Mouse (Mus musculus) heart, embryonic 13.5 days (tissue): ENCODE measurements around the gene Ccdc6. TPM values are rescaled to one million over a fixed set of nuclear protein-coding genes. Genes with fewer than 3 reads are reported as not detected.
"Not testable (repeated sequence)": the region's sequence is repeated elsewhere in the genome, so short reads cannot be mapped to it uniquely, and the experiment has no call there.

Experiments
- ATAC-seq: fragments of 200-750 bp; cut with Nextera tagmentation; 2 replicates; pipeline ENCODE4 v1.8.0; 2017; ENCODE audit warnings: moderate TSS enrichment; ENCODE audit not compliant: insufficient number of reproducible peaks, low FRiP score, low TSS enrichment; ENCODE audit errors: extremely low read depth
- H3K27ac ChIP-seq: fragments of 300-500 bp; sonication (generic); replicated peaks from 2 replicates; pipeline ENCODE4 v1.5.1; 2015; ENCODE audit warnings: moderate library complexity, mild to moderate bottlenecking, inconsistent platforms
- H3K27me3 ChIP-seq: fragments of 300-500 bp; sonication (generic); replicated peaks from 2 replicates; pipeline ENCODE4 v1.6.1; 2015; ENCODE audit warnings: mild to moderate bottlenecking, inconsistent platforms
- H3K36me3 ChIP-seq: fragments of 300-500 bp; sonication (generic); 2 replicates; pipeline ENCODE4 v1.6.1; 2015; ENCODE audit warnings: mild to moderate bottlenecking, inconsistent platforms
- H3K4me1 ChIP-seq: fragments of 300-500 bp; sonication (generic); 2 replicates; pipeline ENCODE4 v1.6.1; 2015; ENCODE audit warnings: inconsistent platforms
- H3K4me2 ChIP-seq: fragments of 300-500 bp; sonication (generic); 2 replicates; pipeline ENCODE4 v1.6.1; 2015; ENCODE audit warnings: inconsistent platforms, mild to moderate bottlenecking, moderate library complexity
- H3K4me3 ChIP-seq: fragments of 300-500 bp; sonication (generic); 2 replicates; pipeline ENCODE4 v1.5.1; 2015; ENCODE audit warnings: moderate library complexity, mild to moderate bottlenecking, inconsistent platforms
- H3K9ac ChIP-seq: fragments of 300-500 bp; sonication (generic); 2 replicates; pipeline ENCODE4 v1.6.1; 2015; ENCODE audit warnings: inconsistent platforms, mild to moderate bottlenecking, moderate library complexity
- H3K9me3 ChIP-seq: fragments of 300-500 bp; sonication (generic); 2 replicates; pipeline ENCODE4 v1.6.1; 2016; ENCODE audit warnings: inconsistent platforms
- WGBS: fragments of 180-500 bp; shearing (Covaris S2); methylation state at CpG from one replicate; pipeline ENCODE4 v1.1.7; 2015; ENCODE audit warnings: mixed read lengths; 5-methylcytosine and 5-hydroxymethylcytosine counted together
- polyA plus RNA-seq: library from polyadenylated mRNA; unstranded; fragments of >200 nt; fragmentation: Nextera tagmentation; extraction: Ambion mirVana; gene quantifications from 2 replicates; pipeline ENCODE4 v1.2.1, GENCODE M21; 2015

Ccdc6 gene
- polyA plus RNA-seq, 1 experiment from 2014 or later, result 12.5 TPM

DNA sequence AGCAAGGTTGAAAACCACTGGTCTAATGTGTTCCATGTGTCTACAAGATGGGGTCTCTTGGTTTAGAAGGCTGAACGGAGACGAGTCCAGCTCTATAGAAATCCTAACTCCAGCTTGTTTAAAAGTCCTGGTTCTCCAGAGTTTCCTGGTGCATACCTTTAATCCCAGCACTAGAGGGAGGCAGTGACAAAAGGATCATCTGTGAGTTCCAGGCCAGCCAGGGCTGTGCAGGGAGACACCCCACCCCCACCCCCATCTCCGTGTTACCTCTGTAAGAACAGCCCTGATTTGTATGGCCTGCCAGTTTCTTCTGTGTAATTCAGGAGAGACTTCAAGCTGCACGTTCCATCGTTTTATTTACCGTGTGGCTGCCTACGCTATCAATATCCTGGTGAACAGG lies 98.9 kb downstream of the Ccdc6 start:
- H3K4me3 ChIP-seq, result no peak overlapping the region
- H3K9me3 ChIP-seq, result no peaks in the 10 kb centered on the region
- no peaks in the 10 kb centered on the region for H3K27me3 ChIP-seq
- no peak for ATAC-seq
- WGBS, result 58% methylated on average over 7 of the region's 7 CpGs
- H3K36me3 ChIP-seq, result peaks cover 38% of the 10 kb centered on the region
- no peak overlapping the region for H3K4me2 ChIP-seq
- H3K27ac ChIP-seq, result no peak overlapping the region
- peaks cover 11% of the 10 kb centered on the region for H3K4me1 ChIP-seq
- no peak overlapping the region for H3K9ac ChIP-seq

DNA sequence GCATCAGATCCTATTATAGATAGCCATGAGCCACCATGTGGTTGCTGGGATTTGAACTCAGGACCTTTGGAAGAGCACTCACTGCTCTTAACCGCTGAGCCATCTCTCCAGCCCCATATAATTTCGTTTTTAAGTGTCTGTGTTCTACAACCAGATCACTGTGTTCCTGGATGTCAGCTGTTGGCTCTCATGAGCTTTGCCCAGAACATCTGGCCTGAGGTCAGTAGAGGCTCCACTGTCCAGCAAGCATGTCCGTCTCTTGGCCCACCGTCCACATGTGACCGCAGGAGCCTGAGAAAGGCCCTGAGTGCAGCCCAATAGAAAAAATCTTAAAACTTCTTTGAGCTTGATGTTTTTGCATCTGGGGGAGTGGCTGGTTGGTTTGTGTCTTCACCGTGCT lies 99.7 kb downstream of the Ccdc6 start:
- no peak for ATAC-seq
- no peak overlapping the region for H3K9ac ChIP-seq
- H3K4me3 ChIP-seq, result no peak overlapping the region
- H3K4me1 ChIP-seq, result peaks cover 11% of the 10 kb centered on the region
- H3K36me3 ChIP-seq, result peaks cover 29% of the 10 kb centered on the region
- H3K4me2 ChIP-seq, result no peak overlapping the region
- 85% methylated on average over 6 of the region's 6 CpGs for WGBS
- peaks cover 3% of the 10 kb centered on the region; the same call in 1 of the 2 replicates for H3K9me3 ChIP-seq
- H3K27me3 ChIP-seq, result no peaks in the 10 kb centered on the region
- no peak overlapping the region for H3K27ac ChIP-seq

GRCm38 (mm10) chr10:70197601-70198000 lies 100.7 kb downstream of the Ccdc6 start:
- ATAC-seq, result no peak
- Histone ChIP-seq H3K9ac (no peak overlapping the region), H3K4me2 (no peak overlapping the region), H3K4me1 (peaks cover 11% of the 10 kb centered on the region), H3K27me3 (no peaks in the 10 kb centered on the region), H3K9me3 (peaks cover 6% of the 10 kb centered on the region; the same call in 1 of the 2 replicates), H3K27ac (no peak overlapping the region), H3K4me3 (no peak overlapping the region), H3K36me3 (peaks cover 20% of the 10 kb centered on the region)
- WGBS, result 84% methylated on average over 2 of the region's 2 CpGs

DNA sequence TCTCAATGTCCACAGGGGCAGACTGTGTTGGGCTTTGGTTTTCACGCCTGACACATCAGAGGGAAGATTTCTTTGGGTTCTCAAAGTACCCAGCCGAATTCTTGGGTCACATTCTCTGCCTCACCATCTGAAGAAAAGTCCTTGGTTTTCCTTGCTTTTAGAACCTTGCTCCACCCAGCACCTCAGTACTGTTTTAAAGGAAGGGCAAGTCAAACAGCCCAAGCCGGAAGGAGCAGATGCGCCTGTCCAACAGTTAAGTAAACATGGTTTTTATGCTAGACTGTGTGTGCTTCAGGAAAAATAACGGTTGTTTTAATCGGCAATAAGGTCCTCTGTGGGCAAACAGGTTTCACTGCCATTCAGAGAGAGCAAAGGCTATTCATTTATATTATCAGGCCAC lies 101.1 kb downstream of the Ccdc6 start:
- no peak overlapping the region for H3K9ac ChIP-seq
- H3K9me3 ChIP-seq, result peaks cover 6% of the 10 kb centered on the region; the same call in 1 of the 2 replicates
- H3K4me1 ChIP-seq, result peaks cover 11% of the 10 kb centered on the region
- no peak for ATAC-seq
- no peak overlapping the region for H3K4me3 ChIP-seq
- no peaks in the 10 kb centered on the region for H3K27me3 ChIP-seq
- 68% methylated on average over 6 of the region's 6 CpGs for WGBS
- no peak overlapping the region for H3K4me2 ChIP-seq
- H3K27ac ChIP-seq, result no peak overlapping the region
- H3K36me3 ChIP-seq, result peaks cover 15% of the 10 kb centered on the region

- Histone ChIP-seq H3K36me3 (peaks cover 5% of the 10 kb centered on the region), H3K9ac (no peak overlapping the region), H3K27ac (no peak overlapping the region), H3K4me1 (peaks cover 11% of the 10 kb centered on the region), H3K4me3 (no peak overlapping the region), H3K27me3 (no peaks in the 10 kb centered on the region), H3K4me2 (no peak overlapping the region), H3K9me3 (peaks cover 6% of the 10 kb centered on the region; the same call in 1 of the 2 replicates)
- WGBS, result 88% methylated on average over 7 of the region's 7 CpGs
- ATAC-seq, result no peak
Measured at GRCm38 (mm10) chr10:70198951-70199463, 102.1 kb downstream of the Ccdc6 start.

GRCm38 (mm10) chr10:70199466-70200210 lies 102.7 kb downstream of the Ccdc6 start:
- Histone ChIP-seq H3K9me3 (peaks cover 6% of the 10 kb centered on the region; the same call in 1 of the 2 replicates), H3K27me3 (no peaks in the 10 kb centered on the region), H3K9ac (no peak overlapping the region), H3K36me3 (no peaks in the 10 kb centered on the region), H3K4me3 (no peak overlapping the region), H3K27ac (no peak overlapping the region), H3K4me2 (no peak overlapping the region), H3K4me1 (peaks cover 16% of the 10 kb centered on the region)
- no peak for ATAC-seq
- WGBS, result 81% methylated on average over 6 of the region's 6 CpGs

GRCm38 (mm10) chr10:70200889-70201500 lies 104.1 kb downstream of the Ccdc6 start:
- no peak overlapping the region for H3K9ac ChIP-seq
- 69% methylated on average over 12 of the region's 12 CpGs for WGBS
- ATAC-seq, result no peak
- H3K4me1 ChIP-seq, result peaks cover 9% of the 10 kb centered on the region; the same call in 1 of the 2 replicates
- H3K27me3 ChIP-seq, result no peaks in the 10 kb centered on the region
- no peak overlapping the region for H3K4me2 ChIP-seq
- H3K9me3 ChIP-seq, result peaks cover 6% of the 10 kb centered on the region; the same call in 1 of the 2 replicates
- H3K4me3 ChIP-seq, result no peak overlapping the region
- no peak overlapping the region for H3K27ac ChIP-seq
- no peaks in the 10 kb centered on the region for H3K36me3 ChIP-seq

DNA sequence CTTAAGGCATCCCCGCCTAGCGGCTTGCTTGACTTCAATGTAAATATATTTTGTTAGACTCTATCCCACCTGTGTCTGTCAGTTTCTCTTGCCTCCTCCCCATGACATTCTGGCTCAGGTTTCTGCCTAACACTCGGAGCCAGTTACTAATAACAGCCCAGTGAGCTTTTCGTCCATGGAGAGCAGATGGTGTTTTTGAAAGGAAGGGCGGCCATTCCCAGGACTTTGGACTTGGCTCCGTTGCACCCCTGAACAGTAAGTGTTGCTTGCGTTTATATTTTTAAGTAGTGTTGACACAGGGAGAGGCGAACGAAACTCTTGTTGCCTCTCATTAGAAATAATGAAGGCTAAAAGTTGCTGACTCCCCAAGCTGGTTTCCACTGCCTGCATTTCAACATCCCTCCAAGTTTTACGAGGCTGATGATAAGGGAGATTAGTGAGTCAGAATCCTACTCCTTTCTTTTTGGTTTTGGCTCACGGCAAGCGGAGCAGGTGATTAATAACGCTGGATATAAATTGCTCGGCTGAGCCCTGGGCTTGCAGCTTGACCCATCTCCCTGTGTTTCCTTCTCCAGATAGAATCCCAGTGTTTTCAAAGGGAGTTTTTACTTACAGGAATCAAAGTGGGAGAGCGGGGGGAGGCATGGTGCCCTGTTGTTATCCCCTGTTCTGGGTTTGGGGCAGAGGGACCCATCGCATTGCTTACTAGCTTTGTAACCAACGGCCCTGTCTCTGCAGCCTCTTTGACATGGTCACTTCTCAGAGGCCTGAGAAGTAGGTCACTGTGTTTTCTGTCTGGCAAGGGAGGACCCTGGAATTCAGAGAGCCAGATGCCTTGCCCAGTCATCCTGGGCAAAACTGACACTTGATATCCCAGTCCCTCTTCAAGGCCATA lies 107.8 kb downstream of the Ccdc6 start, which contains the start of gene Mrln:
Gene Mrln (plus strand): TSS at position 160 of the 895 bp plus-strand sequence.
- H3K9ac ChIP-seq, result no peak within 1 kb of the TSS
- WGBS, result 59% methylated on average over 17 of the region's 17 CpGs
- H3K4me2 ChIP-seq, result 0 out of 2 replicates have a peak within 1 kb of the TSS, but pooled peaks have one; percentile 13
- no peak within 1 kb of the TSS for H3K4me3 ChIP-seq
- 0 out of 2 replicates have a peak within 1 kb of the TSS, but pooled peaks have one; percentile 9 for H3K27ac ChIP-seq
- H3K36me3 ChIP-seq, result no peaks in the 10 kb centered on the region
- no peaks in the 10 kb centered on the region for H3K27me3 ChIP-seq
- peaks cover 6% of the 10 kb centered on the region; the same call in 1 of the 2 replicates for H3K9me3 ChIP-seq
- peaks cover 8% of the 10 kb centered on the region; the same call in 1 of the 2 replicates for H3K4me1 ChIP-seq
- ATAC-seq, result no peak

GRCm38 (mm10) chr10:70211281-70211680 lies 114.4 kb downstream of the Ccdc6 start:
- no peak overlapping the region for H3K4me3 ChIP-seq
- WGBS, result 74% methylated on average over 9 of the region's 9 CpGs
- H3K9me3 ChIP-seq, result no peaks in the 10 kb centered on the region; the same call in 1 of the 2 replicates
- H3K36me3 ChIP-seq, result no peaks in the 10 kb centered on the region
- no peaks in the 10 kb centered on the region for H3K4me1 ChIP-seq
- no peak overlapping the region for H3K4me2 ChIP-seq
- no peaks in the 10 kb centered on the region for H3K27me3 ChIP-seq
- ATAC-seq, result no peak
- H3K27ac ChIP-seq, result no peak overlapping the region
- H3K9ac ChIP-seq, result no peak overlapping the region

GRCm38 (mm10) chr10:70220971-70221370 lies 124.0 kb downstream of the Ccdc6 start:
- no peak overlapping the region for H3K27ac ChIP-seq
- no peaks in the 10 kb centered on the region for H3K36me3 ChIP-seq
- no peaks in the 10 kb centered on the region for H3K4me1 ChIP-seq
- ATAC-seq, result no peak
- H3K4me3 ChIP-seq, result no peak overlapping the region
- H3K9ac ChIP-seq, result no peak overlapping the region
- no peaks in the 10 kb centered on the region; the same call in 1 of the 2 replicates for H3K27me3 ChIP-seq
- H3K4me2 ChIP-seq, result no peak overlapping the region
- 69% methylated on average over 5 of the region's 5 CpGs for WGBS
- H3K9me3 ChIP-seq, result no peaks in the 10 kb centered on the region

DNA sequence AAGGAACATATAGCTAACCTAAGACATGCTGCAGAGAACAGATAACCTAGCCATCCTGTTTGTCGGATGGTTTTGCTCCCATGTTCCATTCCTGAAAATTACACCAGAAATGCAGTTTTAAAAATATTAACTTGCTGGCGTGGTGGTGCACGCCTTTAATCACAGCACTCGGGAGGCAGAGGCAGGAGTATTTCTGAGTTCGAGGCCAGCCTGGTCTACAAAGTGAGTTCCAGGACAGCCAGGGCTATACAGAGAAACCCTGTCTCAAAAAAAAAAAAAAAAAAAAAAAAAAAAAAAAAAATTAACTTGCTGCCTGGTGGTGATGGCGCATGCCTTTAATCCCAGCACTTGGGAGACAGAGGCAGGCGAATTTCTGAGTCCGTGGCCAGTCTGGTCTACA lies 125.3 kb downstream of the Ccdc6 start:
- not testable (repeated sequence) for H3K9me3 ChIP-seq, ATAC-seq, H3K36me3 ChIP-seq, H3K27me3 ChIP-seq, H3K27ac ChIP-seq, H3K9ac ChIP-seq, H3K4me2 ChIP-seq, H3K4me1 ChIP-seq, H3K4me3 ChIP-seq
- WGBS, result 88% methylated on average over 8 of the region's 8 CpGs
